ENCODE assay signal across 25 mouse cellular contexts in genomic region chr7:77899231-77899630, GRCm38 (mm10).
DNase-seq lines count a peak whose midpoint lies in the region; ATAC-seq lines count a peak whose summit lies in the region.
"Had no signal": no experiment of that assay in that cellular context is flagged by ENCODE, and none has a peak within 500 bp of the region (broad histone marks: within the 10 kb centered on the region; RNA-seq: fewer than 3 reads in every experiment).

No protein-coding gene starts in this region.

- ATAC-seq in hindbrain, embryonic 13.5 days (ENCODE audit: low FRiP score), result 0 out of 2 replicates have a peak, but pooled peaks have one; percentile 13
- no peak for ATAC-seq in hindbrain, embryonic 11.5 days (ENCODE audit: low FRiP score)
- ATAC-seq in midbrain, embryonic 14.5 days (ENCODE audit: low FRiP score, low TSS enrichment), result no peak
- no peak for ATAC-seq in midbrain, embryonic 16.5 days
- ATAC-seq: intestine, postnatal 0 days had no signal

- no peak overlapping the region for H3K9ac ChIP-seq in hindbrain, embryonic 13.5 days
- no peak overlapping the region for H3K9ac ChIP-seq in hindbrain, embryonic 11.5 days (ENCODE audit: low read depth, low read length)
- no peak overlapping the region for H3K9ac ChIP-seq in midbrain, embryonic 14.5 days (replicated peaks; ENCODE audit: low read length)
- no peak overlapping the region for H3K9ac ChIP-seq in midbrain, embryonic 16.5 days (ENCODE audit: low read depth, low read length)
- H3K9ac ChIP-seq: embryonic facial prominence, embryonic 15.5 days; heart, embryonic 15.5 days; limb, embryonic 12.5 days; liver, embryonic 15.5 days; lung, embryonic 14.5 days; stomach, embryonic 15.5 days had no signal

- H3K27me3 ChIP-seq in hindbrain, embryonic 13.5 days, result no peaks in the 10 kb centered on the region
- no peaks in the 10 kb centered on the region for H3K27me3 ChIP-seq in hindbrain, embryonic 11.5 days (ENCODE audit: control insufficient read depth, insufficient read depth, low read length)
- no peaks in the 10 kb centered on the region for H3K27me3 ChIP-seq in midbrain, embryonic 14.5 days (ENCODE audit: control insufficient read depth, insufficient read depth, low read length)
- no peaks in the 10 kb centered on the region for H3K27me3 ChIP-seq in midbrain, embryonic 16.5 days (ENCODE audit: control insufficient read depth, insufficient read depth, low read depth, low read length)
- H3K27me3 ChIP-seq: CH12.LX; embryonic facial prominence, embryonic 15.5 days; heart, embryonic 15.5 days; limb, embryonic 12.5 days; liver, embryonic 15.5 days; stomach, embryonic 15.5 days had no signal

- no peak overlapping the region for H3K4me3 ChIP-seq in hindbrain, embryonic 13.5 days
- H3K4me3 ChIP-seq in hindbrain, embryonic 11.5 days (ENCODE audit: low read depth, low read length), result no peak overlapping the region
- H3K4me3 ChIP-seq in midbrain, embryonic 14.5 days (replicated peaks; ENCODE audit: low read depth, low read length), result no peak overlapping the region
- H3K4me3 ChIP-seq in midbrain, embryonic 16.5 days (ENCODE audit: low read depth, low read length), result no peak overlapping the region
- H3K4me3 ChIP-seq: embryonic facial prominence, embryonic 10.5 days; embryonic facial prominence, embryonic 15.5 days; heart, embryonic 10.5 days; heart, embryonic 15.5 days; limb, embryonic 12.5 days; liver, embryonic 15.5 days; stomach, embryonic 15.5 days had no signal

- no peak overlapping the region for H3K27ac ChIP-seq in hindbrain, embryonic 13.5 days
- no peak overlapping the region for H3K27ac ChIP-seq in hindbrain, embryonic 11.5 days (ENCODE audit: low read depth, low read length)
- H3K27ac ChIP-seq in midbrain, embryonic 14.5 days (replicated peaks; ENCODE audit: low read depth, low read length), result no peak overlapping the region
- no peak overlapping the region for H3K27ac ChIP-seq in midbrain, embryonic 16.5 days (ENCODE audit: low read length)
- H3K27ac ChIP-seq: embryonic facial prominence, embryonic 10.5 days; embryonic facial prominence, embryonic 15.5 days; heart, embryonic 10.5 days; heart, embryonic 15.5 days; limb, embryonic 12.5 days; liver, embryonic 15.5 days; stomach, embryonic 15.5 days had no signal

- WGBS in hindbrain, embryonic 13.5 days, result 52% methylated on average over 7 of the region's 7 CpGs
- WGBS in hindbrain, embryonic 11.5 days, result 64% methylated on average over 7 of the region's 7 CpGs
- WGBS in midbrain, embryonic 14.5 days, result 47% methylated on average over 7 of the region's 7 CpGs
- 47% methylated on average over 7 of the region's 7 CpGs for WGBS in midbrain, embryonic 16.5 days

- no peak overlapping the region for H3K4me2 ChIP-seq in hindbrain, embryonic 13.5 days
- H3K4me2 ChIP-seq in hindbrain, embryonic 11.5 days (replicated peaks; ENCODE audit: low read depth, low read length), result no peak overlapping the region
- no peak overlapping the region for H3K4me2 ChIP-seq in midbrain, embryonic 14.5 days (ENCODE audit: low read length)
- H3K4me2 ChIP-seq in midbrain, embryonic 16.5 days (ENCODE audit: low read length), result no peak overlapping the region
- H3K4me2 ChIP-seq: embryonic facial prominence, embryonic 15.5 days; heart, embryonic 15.5 days; limb, embryonic 12.5 days; liver, embryonic 15.5 days; lung, embryonic 14.5 days; stomach, embryonic 15.5 days had no signal

- DNase-seq in embryo, embryonic 10.5 days (ENCODE audit: low spot score), result peak; percentile 0
- DNase-seq in embryo, embryonic 9.5 days (ENCODE audit: extremely low spot score), result no peak
- no peak for DNase-seq in hindbrain, embryonic 11.5 days (ENCODE audit: low spot score)
- DNase-seq in midbrain, embryonic 14.5 days, result peak; percentile 26
- DNase-seq in adrenal gland, postnatal 36 days, result no peak
- DNase-seq: adrenal gland, adult 8-10 months; cerebellum, adult 18-20 months; gastrocnemius, postnatal 10 days; kidney, adult 9 months; kidney, postnatal 10 days; layer of hippocampus, adult 9-11 months; lung, embryonic 14.5 days; lung, postnatal 14 days; right cerebral cortex, postnatal 25 days had no signal

- no peaks in the 10 kb centered on the region for H3K9me3 ChIP-seq in hindbrain, embryonic 13.5 days
- H3K9me3 ChIP-seq in hindbrain, embryonic 11.5 days (ENCODE audit: control insufficient read depth, low read length), result no peaks in the 10 kb centered on the region
- H3K9me3 ChIP-seq in midbrain, embryonic 14.5 days (ENCODE audit: control insufficient read depth, low read length), result no peaks in the 10 kb centered on the region
- no peaks in the 10 kb centered on the region for H3K9me3 ChIP-seq in midbrain, embryonic 16.5 days (replicated peaks; ENCODE audit: control insufficient read depth, low read length, poor library complexity, severe bottlenecking)
- H3K9me3 ChIP-seq: embryonic facial prominence, embryonic 10.5 days; embryonic facial prominence, embryonic 15.5 days; heart, embryonic 10.5 days; heart, embryonic 15.5 days; limb, embryonic 12.5 days; liver, embryonic 15.5 days; stomach, embryonic 15.5 days had no signal

- H3K4me1 ChIP-seq in hindbrain, embryonic 13.5 days (replicated peaks), result no peaks in the 10 kb centered on the region
- H3K4me1 ChIP-seq in hindbrain, embryonic 11.5 days (replicated peaks; ENCODE audit: control insufficient read depth, insufficient read depth, low read length), result no peaks in the 10 kb centered on the region
- H3K4me1 ChIP-seq in midbrain, embryonic 14.5 days (ENCODE audit: control insufficient read depth, insufficient read depth, low read length), result no peaks in the 10 kb centered on the region
- H3K4me1 ChIP-seq in midbrain, embryonic 16.5 days (ENCODE audit: control insufficient read depth, insufficient read depth, low read length), result no peaks in the 10 kb centered on the region; the same call in 1 of the 2 replicates
- H3K4me1 ChIP-seq: embryonic facial prominence, embryonic 10.5 days; embryonic facial prominence, embryonic 15.5 days; heart, embryonic 10.5 days; heart, embryonic 15.5 days; limb, embryonic 12.5 days; liver, embryonic 15.5 days; stomach, embryonic 15.5 days had no signal

- no peaks in the 10 kb centered on the region for H3K36me3 ChIP-seq in hindbrain, embryonic 13.5 days
- H3K36me3 ChIP-seq in hindbrain, embryonic 11.5 days (ENCODE audit: control insufficient read depth, insufficient read depth, low read length), result no peaks in the 10 kb centered on the region
- H3K36me3 ChIP-seq in midbrain, embryonic 14.5 days (ENCODE audit: control insufficient read depth, insufficient read depth, low read length), result no peaks in the 10 kb centered on the region
- H3K36me3 ChIP-seq in midbrain, embryonic 16.5 days (ENCODE audit: control insufficient read depth, insufficient read depth, low read length), result no peaks in the 10 kb centered on the region
- H3K36me3 ChIP-seq: embryonic facial prominence, embryonic 10.5 days; embryonic facial prominence, embryonic 15.5 days; heart, embryonic 10.5 days; heart, embryonic 15.5 days; limb, embryonic 12.5 days; liver, embryonic 15.5 days; stomach, embryonic 15.5 days had no signal

Comparison
In these comparisons a context has a peak if more than half of its experiments do, and no peak if none do; other contexts are left out.
1. DNase-seq: peak in embryo, embryonic 10.5 days (single experiment) and midbrain, embryonic 14.5 days (single experiment); none in embryo, embryonic 9.5 days (single experiment), hindbrain, embryonic 11.5 days (single experiment) and adrenal gland, postnatal 36 days (0 of 2).